Mouse (Mus musculus): ENCODE data around the gene Senp3. TPM values are rescaled to one million over a fixed set of nuclear protein-coding genes. Genes with fewer than 3 reads are reported as not detected.
A peak's percentile ranks its signal among the peaks of the same experiment; 100 is the strongest.
"Not testable (repeated sequence)": the region's sequence is repeated elsewhere in the genome, so short reads cannot be mapped to it uniquely, and the experiment has no call there.

The Senp3 gene
- total RNA-seq, 2 experiments from 2014 or later = 19.1 to 23.5 TPM

- no peak for DNase-seq
Measured at GRCm38 (mm10) chr11:69654760-69655159, 27.1 kb downstream of the Senp3 start.

DNA sequence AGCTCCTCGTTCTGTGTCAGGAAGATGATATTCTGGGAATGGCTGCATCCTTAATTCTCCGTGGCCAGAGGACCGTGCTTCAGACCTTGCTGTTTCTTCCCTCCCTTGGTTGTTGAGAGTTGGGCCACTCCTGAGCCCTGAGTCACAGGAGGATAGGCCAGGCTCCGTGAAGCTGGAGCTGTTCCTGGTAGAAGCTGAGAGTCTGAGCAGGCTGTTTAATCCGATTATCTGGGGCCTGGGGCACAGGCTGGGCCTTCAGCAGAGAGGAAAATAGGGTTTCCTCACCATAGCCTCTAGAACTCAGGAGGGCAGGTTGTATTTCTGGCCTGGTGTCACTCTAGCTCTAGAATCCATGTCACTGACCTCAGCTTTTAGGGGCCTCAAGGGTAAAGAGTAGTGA is 28.5 kb downstream of the Senp3 start:
- no peak for DNase-seq

DNA sequence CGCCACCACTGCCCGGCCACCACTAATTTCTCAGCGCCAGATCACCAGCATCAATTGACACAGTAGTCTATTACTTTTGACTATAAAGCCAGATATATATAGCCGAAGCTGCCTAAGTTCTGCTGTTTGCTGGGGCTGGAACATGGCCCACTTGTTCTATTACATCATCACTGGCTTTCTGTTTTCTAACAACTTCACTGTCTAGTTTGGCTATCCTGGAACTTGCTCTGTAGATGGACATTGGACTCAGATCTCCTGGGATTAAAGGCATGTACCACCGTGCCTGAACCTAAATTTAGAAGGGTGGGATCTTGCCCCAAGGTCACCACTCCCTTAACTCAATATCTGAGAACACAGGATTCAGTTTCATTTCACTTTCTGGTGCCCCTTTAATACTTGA is 36.0 kb downstream of the Senp3 start:
- no peak for DNase-seq

GRCm38 (mm10) chr11:69635471-69635870 is 46.4 kb downstream of the Senp3 start:
- no peak for DNase-seq

GRCm38 (mm10) chr11:69633128-69633866 is 48.6 kb downstream of the Senp3 start:
- no peak for DNase-seq

DNA sequence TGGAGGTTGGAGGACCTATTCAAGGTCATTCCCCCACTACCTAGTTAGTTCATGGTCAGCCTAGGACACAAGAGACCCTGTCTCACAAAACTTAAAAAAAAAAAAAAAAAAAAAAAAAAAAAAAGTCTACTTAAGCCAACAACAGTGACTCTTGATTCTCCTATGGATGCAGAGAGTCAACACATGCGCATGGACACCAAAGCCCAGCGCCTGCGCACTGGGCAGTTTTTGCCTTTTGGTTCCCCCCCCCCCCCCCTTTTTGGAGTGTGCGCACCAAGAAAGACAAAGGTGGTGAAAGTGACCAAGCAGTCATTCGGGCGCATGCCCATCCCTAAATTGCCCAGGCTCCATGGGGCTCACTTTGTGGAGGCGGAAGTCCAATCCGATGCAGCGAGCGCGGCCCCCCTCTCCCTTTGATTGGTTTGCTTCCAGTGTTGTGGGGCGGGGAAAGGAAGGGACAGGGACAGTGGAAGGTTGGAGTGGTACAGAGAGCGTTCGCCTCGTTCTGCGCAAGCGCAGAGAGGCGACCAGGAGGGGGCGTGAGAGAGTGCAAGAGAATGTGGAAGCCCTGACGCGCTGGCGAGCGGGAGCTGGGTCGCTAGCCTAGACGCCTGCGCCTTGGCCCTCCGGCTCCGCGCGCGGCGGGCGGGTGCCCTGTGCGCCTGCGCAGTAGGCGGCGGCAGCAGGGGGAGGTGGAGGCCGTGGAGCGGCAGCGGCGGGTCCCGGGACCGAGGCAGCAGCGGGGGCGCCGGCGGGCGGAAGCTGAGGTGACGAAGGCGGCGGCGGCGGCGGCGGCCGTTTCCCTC is 49.4 kb downstream of the Senp3 start, which contains the start of gene Fxr2:
Gene Fxr2 (plus strand): TSS at position 707 of the 806 bp plus-strand sequence.
- peak; percentile 100 for DNase-seq

GRCm38 (mm10) chr11:69629802-69630201 is 52.1 kb downstream of the Senp3 start:
- DNase-seq = no peak

- DNase-seq = peak; percentile 46
Measured at GRCm38 (mm10) chr11:69628286-69628685, 53.6 kb downstream of the Senp3 start.

GRCm38 (mm10) chr11:69624339-69624738 is 57.5 kb downstream of the Senp3 start:
- DNase-seq = not testable (repeated sequence)

Small RNAs within 50 kb of the gene (microRNA-seq; reads per million reads assigned to microRNA genes)
- gene Mir1934 (ENCODE audit: borderline replicate concordance in 2 of 2) = 0.79 to 2.9 reads per million in 2 experiments
- gene Mir467f (ENCODE audit: borderline replicate concordance in 2 of 2) = 0 reads per million in 2 experiments

Other genes with a start within 250 kb of the Senp3 start
- gene Dnah2, start 133.0 kb downstream of the Senp3 start, total RNA-seq (2021) = under 1 TPM; 0.03 to 0.48 TPM
- gene Efnb3, start 121.9 kb downstream of the Senp3 start, total RNA-seq (2021) = under 1 TPM; 0.35 to 0.69 TPM
- gene Wrap53, start 101.8 kb downstream of the Senp3 start, total RNA-seq (2021) = 1 to 10 TPM; 3.4 to 3.7 TPM
- 10 to 100 TPM; 12.2 to 12.7 TPM for gene Trp53, start 101.7 kb downstream of the Senp3 start, total RNA-seq (2021)
- gene Atp1b2, start 76.1 kb downstream of the Senp3 start, total RNA-seq (2021) = 100 to 1,000 TPM; 365 to 378 TPM
- gene Shbg, start 64.2 kb downstream of the Senp3 start, total RNA-seq (2021) = under 1 TPM in 1 of 2 experiments, not detected in 1; 0.62 TPM
- gene Sat2, start 60.1 kb downstream of the Senp3 start, total RNA-seq (2021) = 1 to 10 TPM; 2.3 to 2.8 TPM
- gene Fxr2, start 49.1 kb downstream of the Senp3 start, total RNA-seq (2021) = 10 to 100 TPM; 76.0 to 77.1 TPM
- not detected for gene Sox15, start 26.8 kb downstream of the Senp3 start, total RNA-seq (2021)
- gene Mpdu1, start 19.4 kb downstream of the Senp3 start, total RNA-seq (2021) = 10 to 100 TPM in 1 of 2 experiments, 1 to 10 TPM in 1; 6.6 to 10.0 TPM
- gene Cd68, start 15.9 kb downstream of the Senp3 start, total RNA-seq (2021) = 1 to 10 TPM; 1.3 to 9.1 TPM
- gene Eif4a1, start 9.7 kb downstream of the Senp3 start, total RNA-seq (2021) = 100 to 1,000 TPM in 1 of 2 experiments, 10 to 100 TPM in 1; 99.8 to 102 TPM
- gene Tnfsf13, start 3.7 kb upstream of the Senp3 start, total RNA-seq (2021) = 1 to 10 TPM in 1 of 2 experiments, under 1 TPM in 1; 0.67 to 1.5 TPM
- 10 to 100 TPM in 1 of 2 experiments, 1 to 10 TPM in 1; 8.3 to 11.6 TPM for gene Tnfsf12, start 13.8 kb upstream of the Senp3 start, total RNA-seq (2021)
- gene Tnfsfm13, start 14.0 kb upstream of the Senp3 start, total RNA-seq (2021) = 1 to 10 TPM in 1 of 2 experiments, under 1 TPM in 1; 0.87 to 2.1 TPM
- gene Polr2a, start 76.6 kb upstream of the Senp3 start, total RNA-seq (2021) = 10 to 100 TPM; 24.7 to 27.5 TPM
- gene Slc35g3, start 79.9 kb upstream of the Senp3 start, total RNA-seq (2021) = not detected
- 10 to 100 TPM; 23.0 to 28.1 TPM for gene Zbtb4, start 83.8 kb upstream of the Senp3 start, total RNA-seq (2021)
- 10 to 100 TPM; 36.2 to 53.1 TPM for gene Chrnb1, start 113.9 kb upstream of the Senp3 start, total RNA-seq (2021)
- gene Fgf11, start 119.8 kb upstream of the Senp3 start, total RNA-seq (2021) = 1 to 10 TPM; 6.3 to 6.7 TPM
- under 1 TPM; 0.18 to 0.35 TPM for gene Tmem102, start 123.5 kb upstream of the Senp3 start, total RNA-seq (2021)
- not detected for gene Gm39566, start 133.2 kb upstream of the Senp3 start, total RNA-seq (2021)
- not detected for gene Spem2, start 136.4 kb upstream of the Senp3 start, total RNA-seq (2021)
- gene Spem1, start 140.1 kb upstream of the Senp3 start, total RNA-seq (2021) = not detected
- gene Nlgn2, start 155.7 kb upstream of the Senp3 start, total RNA-seq (2021) = 1 to 10 TPM; 3.1 to 3.9 TPM
- gene Tmem256, start 156.4 kb upstream of the Senp3 start, total RNA-seq (2021) = 100 to 1,000 TPM; 126 to 144 TPM
- gene Plscr3, start 164.3 kb upstream of the Senp3 start, total RNA-seq (2021) = 10 to 100 TPM; 10.8 to 13.7 TPM
- gene Tnk1, start 176.6 kb upstream of the Senp3 start, total RNA-seq (2021) = under 1 TPM in 1 of 2 experiments, not detected in 1; 0.11 TPM
- not detected for gene Tmem95, start 195.9 kb upstream of the Senp3 start, total RNA-seq (2021)
- gene Kctd11, start 199.3 kb upstream of the Senp3 start, total RNA-seq (2021) = 1 to 10 TPM; 1.7 to 2.2 TPM
- under 1 TPM; 0.26 to 0.38 TPM for gene Acap1, start 213.5 kb upstream of the Senp3 start, total RNA-seq (2021)
- gene 2810408A11Rik, start 218.9 kb upstream of the Senp3 start, total RNA-seq (2021) = not detected
- 10 to 100 TPM; 25.4 to 26.0 TPM for gene Neurl4, start 219.0 kb upstream of the Senp3 start, total RNA-seq (2021)
- gene Gps2, start 231.8 kb upstream of the Senp3 start, total RNA-seq (2021) = 10 to 100 TPM; 34.6 to 35.2 TPM
- 100 to 1,000 TPM; 417 to 422 TPM for gene Eif5a, start 239.9 kb upstream of the Senp3 start, total RNA-seq (2021)

All from gastrocnemius, postnatal 25 days (tissue).